In genomic region chr6:5382583-5383215, GRCm38 (mm10) we compare ENCODE assay signal across 9 mouse cellular contexts. TPM values are rescaled to one million over a fixed set of nuclear protein-coding genes. Genes with fewer than 3 reads are reported as not detected.
DNase-seq lines count a peak whose midpoint lies in the region; ATAC-seq and TF ChIP-seq lines count a peak whose summit lies in the region.
"Had no signal": no experiment of that assay in that cellular context is flagged by ENCODE, and none has a peak within 500 bp of the region (broad histone marks: within the 10 kb centered on the region; RNA-seq: fewer than 3 reads in every experiment).

No protein-coding gene starts in this region.

- DNase-seq in Muller cell, postnatal 12 days (ENCODE audit: inconsistent ontology term): peak; percentile 78
- peak; percentile 55 for DNase-seq in cerebellum, adult 8-10 months
- DNase-seq in forelimb bud, embryonic 11.5 days (ENCODE audit: low read depth, low spot score): peak; percentile 66
- peak; percentile 84 for DNase-seq in heart, postnatal 4 days
- DNase-seq in layer of hippocampus, adult 2 months (ENCODE audit: low spot score in 2 of 2): peak; percentile 83 to 84
- peak; percentile 76 to 78 for DNase-seq in lung, adult 18-20 months
- peak; percentile 48 for DNase-seq in testis, postnatal 14 days (ENCODE audit: low spot score)

- H3K4me3 ChIP-seq in layer of hippocampus, adult 2 months: peak overlapping the region; percentile 48
- H3K4me3 ChIP-seq: myocyte had no signal

- ATAC-seq in neutrophil, adult 5-6 weeks (ENCODE audit: extremely low read depth, insufficient number of reproducible peaks, low FRiP score, poor library complexity, severe bottlenecking): peak; percentile 83

- no peak overlapping the region; the same call in 1 of the 2 replicates for H3K27ac ChIP-seq in layer of hippocampus, adult 2 months

- TF ChIP-seq CTCF in layer of hippocampus, adult 2 months (conservative IDR thresholded peaks at IDR 0.05): peak; percentile 93

RNA-seq across cellular contexts. Expression of gene Asb4, which starts 0.5 kb away (rescaled TPM):
- total RNA-seq in heart, postnatal 4 days (2021): 10 to 100 TPM; 10.6 to 15.5 TPM
- total RNA-seq in layer of hippocampus, adult 2 months (2021): under 1 TPM; 0.22 to 0.36 TPM
- not detected in 2 replicates for total RNA-seq in neutrophil, adult 5-6 weeks (2017)

Comparison
In these comparisons a context has a peak if more than half of its experiments do, and no peak if none do; other contexts are left out.
1. RNA of gene Asb4, which starts 0.5 kb away (total RNA-seq): 10.6 to 15.5 TPM in heart, postnatal 4 days; 0.22 to 0.36 TPM in layer of hippocampus, adult 2 months and not detected in neutrophil, adult 5-6 weeks; every median in the first group is over 4 times any median in the second.
2. Peak in every context shown above with its lines, with median percentiles within 50 percentile points of each other: DNase-seq.